Mouse (Mus musculus) layer of hippocampus, adult 9-10 months (tissue): ENCODE measurements around the gene Mrgpre.
A peak's percentile ranks its signal among the peaks of the same experiment; 100 is the strongest.

ENCODE experiments used
- DNase-seq: peaks from one replicate; pipeline ENCODE4 v3.0.0; 2022; ENCODE audit warnings: low spot score

The Mrgpre gene

DNA sequence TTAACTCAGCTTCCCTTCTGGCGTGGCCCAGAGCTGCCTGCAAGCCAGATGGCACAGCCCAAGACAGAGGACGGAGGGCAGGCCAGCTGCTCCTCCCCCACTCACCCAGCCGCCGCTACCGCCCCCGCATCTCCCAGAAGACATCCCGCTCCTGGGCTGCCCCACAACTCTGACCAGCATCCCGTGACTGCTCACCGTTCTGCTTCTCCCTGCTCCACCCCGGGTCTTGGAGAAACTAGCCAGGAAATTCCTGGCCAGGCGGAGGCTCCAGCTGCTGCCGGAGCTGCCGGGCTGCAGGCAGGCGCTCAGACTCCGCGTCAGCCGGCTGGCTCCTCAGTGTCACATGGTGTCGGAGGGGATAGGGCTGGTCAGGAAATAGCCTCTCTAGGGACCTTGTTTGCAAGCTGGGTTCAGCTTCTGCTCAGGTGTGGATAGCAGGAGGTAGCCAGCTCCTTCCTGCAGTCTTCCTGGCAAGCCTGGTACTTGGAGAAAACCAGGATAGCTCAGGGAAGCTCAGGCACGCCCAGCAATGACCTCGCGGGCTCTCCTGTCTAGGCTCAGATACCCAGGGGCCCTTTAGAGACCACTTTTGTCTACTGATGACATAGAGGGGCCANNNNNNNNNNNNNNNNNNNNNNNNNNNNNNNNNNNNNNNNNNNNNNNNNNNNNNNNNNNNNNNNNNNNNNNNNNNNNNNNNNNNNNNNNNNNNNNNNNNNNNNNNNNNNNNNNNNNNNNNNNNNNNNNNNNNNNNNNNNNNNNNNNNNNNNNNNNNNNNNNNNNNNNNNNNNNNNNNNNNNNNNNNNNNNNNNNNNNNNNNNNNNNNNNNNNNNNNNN lies at the start of gene Mrgpre:
Mrgpre (minus strand) TSS at position 505 of the 834 bp plus-strand sequence.
- DNase-seq: peak; percentile 20

DNA sequence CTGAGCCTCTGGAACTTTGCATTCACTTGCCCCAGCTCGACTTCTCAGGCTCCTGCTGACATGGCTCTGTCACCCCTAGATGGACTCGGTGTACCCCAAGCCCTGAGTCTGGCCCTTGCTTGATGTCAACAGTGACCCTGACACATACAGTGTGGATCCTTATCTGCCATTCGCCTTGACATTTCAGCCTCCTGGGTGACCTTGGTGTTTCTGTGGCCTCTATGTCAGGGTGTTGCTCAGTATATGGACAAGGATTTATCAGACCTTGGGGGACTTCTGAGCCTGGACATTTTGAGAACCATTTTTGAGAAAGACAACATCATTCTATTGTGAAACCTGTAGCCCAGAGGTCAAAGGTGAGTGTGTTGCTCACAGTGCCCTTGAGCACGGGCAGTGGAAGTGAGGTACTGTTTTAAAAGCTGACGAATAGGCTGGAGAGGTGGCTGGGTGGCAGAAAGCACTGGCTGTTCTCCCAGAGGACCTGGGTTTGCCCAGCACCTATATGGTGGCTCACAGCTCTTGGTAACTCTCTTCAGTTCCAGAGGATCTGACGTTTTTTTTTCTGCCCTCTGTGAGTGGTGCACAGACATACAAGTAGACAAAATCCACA lies 49.4 kb upstream of the Mrgpre start:
- DNase-seq: no peak

DNA sequence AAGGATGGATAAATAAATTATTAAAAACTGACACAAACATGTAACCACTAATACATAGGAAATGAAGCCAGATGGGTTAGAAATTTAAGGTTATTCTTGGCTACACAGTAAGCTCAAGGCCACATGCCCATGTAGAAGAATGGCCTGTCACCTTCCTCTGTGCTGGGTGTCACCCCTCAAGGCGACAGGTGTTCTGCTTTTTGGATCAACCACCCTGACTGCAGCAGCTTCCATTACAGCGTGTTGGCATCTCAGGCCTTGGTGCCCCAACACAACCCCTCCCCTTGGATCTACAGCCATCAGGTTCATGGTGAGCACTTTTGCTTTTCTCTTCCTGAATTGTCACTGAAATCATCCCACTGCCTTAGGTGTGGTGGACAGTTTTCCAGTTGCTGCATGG lies 48.3 kb upstream of the Mrgpre start:
- no peak for DNase-seq

DNA sequence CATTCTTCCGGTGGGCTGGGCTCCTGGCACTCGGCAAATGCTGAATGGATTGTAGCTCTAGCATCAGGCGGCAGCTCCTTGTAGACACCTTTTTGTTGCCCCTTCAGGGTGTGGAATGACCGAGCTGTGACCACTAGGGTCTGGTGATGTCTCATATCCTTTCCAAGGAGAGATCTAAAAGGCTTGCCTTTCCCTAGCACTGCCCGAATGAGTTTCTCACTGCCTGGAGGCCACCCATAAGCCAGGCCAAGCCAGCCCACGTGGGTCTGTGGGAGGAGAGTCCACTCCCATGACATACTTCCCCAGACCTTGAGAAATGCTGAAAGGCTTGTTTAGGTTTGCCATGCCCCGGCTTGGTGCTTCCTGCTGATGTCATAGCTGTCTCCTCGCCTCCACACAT lies 47.9 kb upstream of the Mrgpre start:
- DNase-seq: no peak

DNA sequence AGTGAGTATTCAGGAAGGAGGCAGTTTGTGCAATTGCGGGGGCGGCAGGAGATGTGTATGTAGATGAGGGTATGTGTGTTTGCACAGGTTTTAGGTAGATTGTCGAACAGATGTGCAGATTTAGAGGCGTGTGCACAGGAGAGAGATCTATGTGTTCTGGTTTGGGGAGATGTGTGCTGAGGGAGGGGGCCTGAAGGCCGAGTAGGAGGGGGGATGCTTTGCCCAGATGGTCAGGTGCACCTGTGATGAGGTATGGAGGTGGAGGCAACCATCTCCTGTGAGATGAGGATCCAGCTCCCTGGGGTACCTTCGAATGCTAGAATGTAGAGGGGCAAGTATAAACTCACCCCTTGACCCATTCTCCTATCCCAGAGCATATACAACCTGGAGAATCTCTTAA lies 46.1 kb upstream of the Mrgpre start:
- no peak for DNase-seq

DNA sequence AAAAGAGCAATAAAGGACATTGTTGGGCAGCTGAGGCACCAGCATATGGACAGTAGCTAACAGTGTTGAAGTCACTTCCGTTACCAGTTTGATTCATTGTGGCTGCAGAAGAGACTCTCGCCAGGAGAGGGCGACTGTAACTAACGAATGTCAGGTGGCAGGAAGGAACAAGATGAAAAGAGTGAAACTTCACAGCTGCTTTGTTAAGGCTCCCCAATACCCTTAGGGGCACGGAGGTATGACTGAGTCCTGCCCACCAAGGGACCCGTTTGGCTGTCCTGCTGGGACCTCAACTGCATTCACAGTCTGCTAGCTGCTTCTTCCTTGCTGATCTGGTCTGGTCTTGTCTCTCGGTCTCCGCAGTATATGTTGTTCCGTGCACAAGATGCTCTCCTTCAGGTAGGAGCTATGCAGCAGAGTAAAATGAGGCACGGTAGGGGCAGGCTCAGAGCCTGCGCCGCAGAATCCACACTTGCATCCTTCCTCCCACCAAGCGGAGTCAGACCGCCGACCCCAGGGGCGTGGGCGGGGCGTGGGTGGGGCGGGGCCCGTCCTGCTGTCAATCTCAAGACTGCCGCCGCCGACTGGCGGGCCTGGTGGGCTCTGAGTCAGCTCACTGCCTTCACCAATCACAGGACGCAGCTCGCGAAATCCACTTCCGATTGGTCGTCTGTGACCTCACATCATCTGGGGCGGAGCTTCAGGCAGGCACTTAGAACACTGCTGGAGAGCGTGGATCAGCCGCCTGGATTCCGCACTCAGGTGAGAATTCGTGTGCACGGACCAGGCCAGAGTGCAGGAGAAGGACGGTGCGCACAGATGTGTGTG lies 45.4 kb upstream of the Mrgpre start:
- DNase-seq: peak; percentile 95

DNA sequence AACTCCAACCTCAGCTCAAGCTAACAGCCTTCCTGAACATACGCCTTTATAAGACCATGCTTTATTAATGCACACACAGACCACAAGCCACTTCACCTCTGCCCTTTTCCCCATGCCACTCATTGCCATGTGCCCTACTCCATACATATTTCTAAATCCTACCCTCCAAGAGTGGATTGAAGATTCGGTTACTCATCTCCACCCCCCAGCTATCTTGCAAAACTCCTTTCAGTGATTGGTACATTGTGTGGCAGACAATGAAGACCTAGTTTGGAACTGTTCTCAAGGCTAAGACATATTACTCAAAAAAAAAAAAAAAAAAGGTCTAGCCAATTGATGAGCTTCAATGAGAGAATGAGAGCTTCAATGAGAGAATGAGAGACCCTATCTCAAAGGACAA lies 42.7 kb upstream of the Mrgpre start:
- DNase-seq: no peak

DNA sequence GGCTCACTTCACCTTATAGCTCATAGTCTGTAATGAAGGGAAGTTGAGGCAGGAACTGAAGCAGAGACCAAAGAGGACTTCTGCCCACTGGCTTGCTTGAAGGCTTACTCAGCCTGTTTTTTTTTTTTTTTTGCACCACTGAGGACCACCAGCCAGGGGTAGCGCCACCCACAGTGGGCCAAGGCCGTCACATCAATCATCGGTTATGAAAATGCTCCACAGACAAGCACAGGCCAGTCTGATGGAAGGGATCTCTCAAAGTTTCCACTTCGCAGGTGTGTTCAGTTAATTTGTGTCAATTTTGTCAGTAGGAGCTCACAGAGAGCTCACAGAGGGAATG lies 38.9 kb upstream of the Mrgpre start:
- no peak for DNase-seq

DNA sequence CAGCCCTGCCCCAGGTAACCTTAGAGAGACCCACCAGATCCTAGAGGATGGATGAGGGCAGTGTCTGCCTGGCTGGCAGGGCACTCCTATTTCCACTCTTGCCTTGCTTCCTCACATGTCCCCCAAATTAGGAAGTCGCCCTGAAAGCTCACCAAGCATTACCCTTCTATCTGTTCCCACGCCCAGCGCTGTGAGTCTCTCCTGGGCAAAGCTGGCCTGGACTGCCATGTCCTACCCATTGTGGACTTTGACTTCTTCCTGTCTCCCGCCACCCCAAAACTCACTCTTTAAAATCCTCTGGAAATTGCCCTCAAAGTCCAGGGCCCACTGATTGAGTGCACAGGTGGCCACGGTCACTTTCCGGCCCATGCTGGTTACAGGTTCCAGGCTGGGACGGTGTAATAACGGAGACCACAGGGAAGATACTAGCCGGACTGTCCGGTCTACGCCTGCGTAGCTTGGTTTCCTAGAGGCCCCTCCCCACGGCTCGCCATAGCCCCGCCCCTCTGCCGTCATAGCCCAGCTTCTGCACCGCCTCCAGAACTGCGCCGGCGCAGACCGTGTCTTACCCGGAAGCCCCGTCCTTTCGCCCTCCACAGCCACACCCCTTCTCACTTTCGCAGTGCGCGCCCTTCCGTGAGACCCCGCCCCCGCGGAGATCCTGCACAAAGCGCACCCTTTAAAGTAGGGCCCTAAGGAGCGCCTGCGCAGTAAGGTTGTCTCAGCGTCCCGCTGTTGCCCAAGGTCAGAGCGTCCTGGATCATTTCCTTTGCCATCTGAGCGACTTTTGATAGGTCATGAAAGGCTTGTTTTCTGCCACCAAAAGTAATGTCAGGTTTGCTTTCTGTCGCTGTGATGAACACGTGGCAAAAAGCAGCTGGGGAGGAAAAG lies 38.3 kb upstream of the Mrgpre start, which contains the start of the genes Nadsyn1 and Dhcr7:
Nadsyn1 (minus strand) TSS at position 475 of the 891 bp plus-strand sequence.
Dhcr7 (plus strand) TSS at position 771 of the 891 bp plus-strand sequence.
- peak; percentile 95 for DNase-seq

DNA sequence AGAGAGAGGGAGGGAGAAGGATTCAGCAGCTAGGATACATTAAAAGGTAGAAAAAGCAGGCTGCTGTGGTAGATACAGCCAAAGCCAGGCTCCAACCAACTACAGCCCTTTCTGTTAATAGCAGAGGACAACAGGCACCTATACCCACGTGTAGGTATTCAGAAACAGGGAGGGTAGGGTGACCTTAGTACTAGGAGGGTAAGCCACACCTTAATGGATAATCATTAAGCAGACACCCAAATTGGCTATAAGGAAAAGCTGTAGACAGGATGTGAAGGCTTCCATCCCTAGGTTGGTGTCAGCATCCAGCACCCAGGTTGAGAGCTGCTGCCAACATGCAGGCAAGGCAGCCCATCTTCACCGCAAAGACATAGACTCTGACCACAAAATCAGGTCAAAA lies 36.9 kb upstream of the Mrgpre start:
- no peak for DNase-seq

DNA sequence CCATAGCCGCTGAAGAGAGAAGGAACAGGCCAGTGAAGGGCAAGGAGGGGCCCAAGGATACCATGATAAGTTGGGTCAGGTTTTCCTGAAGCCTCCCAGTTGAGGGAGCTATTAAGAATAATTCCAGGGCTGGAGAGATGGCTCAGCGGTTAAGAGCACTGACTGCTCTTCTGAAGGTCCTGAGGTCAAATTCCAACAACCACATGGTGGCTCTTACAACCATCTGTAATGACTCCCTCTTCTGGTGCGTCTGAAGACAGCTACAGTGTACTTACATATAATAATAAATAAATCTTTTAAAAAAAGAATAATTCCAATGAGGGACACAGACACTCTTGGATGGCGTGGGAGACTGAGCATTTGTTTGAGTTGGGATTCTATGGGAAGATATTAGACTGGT lies 34.9 kb upstream of the Mrgpre start:
- no peak for DNase-seq

DNA sequence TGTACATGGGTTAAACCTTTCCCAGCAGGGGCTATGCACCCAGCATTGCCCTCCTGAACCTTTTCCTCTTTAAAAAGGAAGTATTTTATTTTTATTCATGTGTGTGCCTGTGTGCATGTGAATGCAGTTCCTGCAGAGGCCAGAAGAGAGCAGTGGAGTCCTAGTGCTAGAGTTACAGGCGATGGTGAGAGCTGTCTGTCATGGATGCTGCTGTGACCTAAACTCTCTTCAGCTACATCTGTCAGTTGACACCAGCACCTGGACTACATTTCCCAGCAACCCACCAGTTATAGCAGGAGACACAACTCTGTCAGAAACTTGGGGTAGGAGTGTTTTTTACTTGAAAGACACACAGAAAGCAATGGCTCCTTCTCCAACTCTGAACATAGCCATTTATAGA lies 24.6 kb upstream of the Mrgpre start:
- no peak for DNase-seq

DNA sequence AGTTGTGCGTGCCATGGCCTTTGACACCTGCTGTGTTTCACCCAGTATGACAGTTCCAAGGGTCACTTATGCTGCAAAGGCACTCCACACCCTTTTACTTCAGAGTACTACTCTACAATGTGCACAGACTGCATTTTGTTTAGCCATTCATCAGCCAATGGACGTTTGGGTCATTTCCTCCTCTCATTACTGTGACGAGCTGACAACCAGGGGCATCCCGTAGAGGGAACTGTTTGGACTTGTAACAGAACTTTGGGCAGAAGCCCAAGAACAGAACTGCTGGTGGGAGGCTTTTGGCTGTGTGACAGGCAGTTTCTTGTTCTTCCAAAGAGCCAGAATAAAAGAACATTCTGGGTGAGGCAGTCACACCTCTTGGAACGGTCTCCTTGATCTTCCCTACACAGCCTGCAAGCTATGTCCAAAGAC lies 20.9 kb upstream of the Mrgpre start:
- peak; percentile 30 for DNase-seq

DNA sequence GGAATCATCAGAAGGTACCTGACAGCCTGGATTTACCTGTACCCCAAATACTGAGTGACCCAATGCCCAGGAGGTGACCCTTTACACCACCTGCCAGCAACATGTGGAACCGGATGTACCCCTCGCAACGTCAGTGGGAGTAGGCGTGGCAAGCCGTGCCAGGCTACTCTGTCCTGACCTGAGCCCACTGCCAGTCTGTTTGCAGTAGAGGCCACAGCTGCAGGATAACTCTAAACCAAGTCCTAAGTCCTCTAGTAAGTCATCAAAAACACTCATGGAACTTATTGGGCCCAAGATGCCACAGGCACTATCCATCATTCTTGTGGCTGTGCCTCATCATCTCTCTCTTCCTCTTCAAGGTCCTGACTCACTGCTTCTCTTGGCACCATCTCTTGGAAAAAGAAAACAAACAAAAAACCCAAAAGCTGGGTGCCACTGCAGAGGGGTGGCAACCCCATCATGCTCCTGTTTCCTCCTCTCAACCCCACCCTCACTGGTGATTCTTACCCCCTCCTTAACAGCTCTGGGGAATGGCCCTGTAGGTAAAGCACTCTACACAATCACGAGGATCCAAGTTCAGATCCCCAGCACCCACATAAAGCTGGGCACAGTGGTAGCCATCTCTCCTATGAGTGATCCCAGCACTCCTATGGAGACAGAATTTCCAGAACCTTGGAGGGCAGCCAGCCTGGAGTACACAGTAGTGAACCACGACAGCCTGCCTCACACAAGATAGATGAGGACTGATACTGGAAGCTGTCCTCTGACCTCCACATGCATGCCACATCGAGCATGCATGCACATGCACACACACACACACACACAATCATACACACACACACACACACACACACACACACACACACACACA lies 17.1 kb upstream of the Mrgpre start:
- no peak for DNase-seq

DNA sequence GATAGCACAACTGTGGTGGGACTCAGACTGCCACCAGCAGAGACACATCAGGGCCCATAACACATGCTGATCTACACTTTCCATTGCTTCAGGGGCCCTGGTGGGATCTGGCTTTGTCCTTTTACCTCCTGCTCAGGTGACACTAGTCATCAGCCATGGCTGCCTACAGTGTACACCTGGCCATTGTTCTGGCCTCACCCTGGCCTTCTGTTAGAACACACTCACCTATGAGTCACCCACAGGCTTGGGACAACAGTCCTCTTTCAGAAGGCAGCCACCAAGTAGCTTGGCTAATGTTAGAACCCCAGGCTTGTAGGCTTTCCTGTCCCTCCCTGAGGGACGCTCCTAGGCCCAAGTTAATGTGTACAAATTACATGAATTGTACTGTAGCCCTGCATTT lies 16.5 kb upstream of the Mrgpre start:
- DNase-seq: no peak

DNA sequence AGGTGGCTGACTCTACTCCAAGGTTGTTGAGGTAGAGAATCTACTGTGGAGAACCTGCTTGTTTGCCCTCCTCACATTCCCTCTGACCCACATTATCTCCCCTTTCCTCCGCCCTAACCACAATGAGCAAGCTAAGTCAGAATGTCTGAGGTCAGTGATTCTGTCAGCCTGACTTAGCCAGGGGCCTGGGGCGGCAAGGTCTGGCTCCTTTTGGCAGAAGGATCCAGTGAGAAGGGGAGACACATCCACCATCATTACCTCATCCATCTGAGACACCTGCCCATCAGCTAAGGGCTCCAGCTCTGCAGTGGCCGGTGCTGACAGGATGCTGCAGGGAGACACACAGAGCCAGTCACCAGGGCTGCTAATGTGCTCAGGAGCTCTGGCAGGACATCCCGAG lies 14.5 kb upstream of the Mrgpre start:
- no peak for DNase-seq

DNA sequence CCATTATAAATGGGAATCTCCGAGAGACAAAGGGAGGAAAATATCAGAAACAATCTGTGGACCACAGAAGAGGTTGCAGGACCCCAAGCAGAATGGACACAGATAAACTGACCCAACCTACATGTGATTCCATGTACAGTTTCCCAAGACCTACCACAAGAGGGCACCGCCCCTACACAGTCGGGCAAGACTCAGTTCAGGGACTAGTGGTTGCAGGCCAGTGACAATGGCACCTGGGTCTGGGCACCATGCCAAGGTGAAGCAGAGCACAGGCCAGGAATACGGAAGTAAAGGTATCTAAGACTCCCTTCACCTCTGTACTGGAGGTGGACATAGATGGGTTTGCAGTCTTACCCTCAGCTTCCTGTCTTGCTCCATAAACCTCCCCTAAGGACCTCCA lies 8.8 kb upstream of the Mrgpre start:
- DNase-seq: no peak

DNA sequence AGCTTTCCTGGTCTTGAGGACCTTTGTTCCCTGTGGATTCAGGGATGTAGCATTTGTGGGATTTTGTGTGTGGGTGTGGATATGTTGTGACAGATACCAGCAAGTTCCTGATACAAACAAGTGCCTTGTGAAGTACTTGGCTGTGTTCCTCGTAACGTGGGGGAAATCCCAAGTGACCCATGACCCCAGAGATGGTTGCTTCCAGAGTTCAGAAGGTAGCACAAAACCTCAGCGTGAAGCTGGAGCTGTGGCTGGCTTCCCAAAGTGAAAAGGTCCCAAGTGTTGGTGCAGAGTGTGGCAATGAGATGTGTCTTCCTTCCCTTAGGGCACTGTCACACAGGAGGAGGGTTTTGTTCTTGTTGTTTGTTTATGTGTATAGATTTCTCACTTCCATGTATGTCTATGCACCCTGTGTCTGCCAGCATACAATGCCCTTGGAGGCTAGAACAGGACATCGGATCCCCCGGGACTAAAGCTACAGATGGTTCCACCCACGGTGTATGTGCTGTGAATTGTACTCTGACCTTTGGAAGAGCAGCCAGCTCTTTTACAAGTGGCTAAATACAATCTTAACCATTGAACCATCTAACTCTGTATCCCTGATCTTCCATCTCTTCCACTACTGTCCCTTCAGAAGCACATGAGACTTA lies 8.2 kb upstream of the Mrgpre start:
- no peak for DNase-seq

DNA sequence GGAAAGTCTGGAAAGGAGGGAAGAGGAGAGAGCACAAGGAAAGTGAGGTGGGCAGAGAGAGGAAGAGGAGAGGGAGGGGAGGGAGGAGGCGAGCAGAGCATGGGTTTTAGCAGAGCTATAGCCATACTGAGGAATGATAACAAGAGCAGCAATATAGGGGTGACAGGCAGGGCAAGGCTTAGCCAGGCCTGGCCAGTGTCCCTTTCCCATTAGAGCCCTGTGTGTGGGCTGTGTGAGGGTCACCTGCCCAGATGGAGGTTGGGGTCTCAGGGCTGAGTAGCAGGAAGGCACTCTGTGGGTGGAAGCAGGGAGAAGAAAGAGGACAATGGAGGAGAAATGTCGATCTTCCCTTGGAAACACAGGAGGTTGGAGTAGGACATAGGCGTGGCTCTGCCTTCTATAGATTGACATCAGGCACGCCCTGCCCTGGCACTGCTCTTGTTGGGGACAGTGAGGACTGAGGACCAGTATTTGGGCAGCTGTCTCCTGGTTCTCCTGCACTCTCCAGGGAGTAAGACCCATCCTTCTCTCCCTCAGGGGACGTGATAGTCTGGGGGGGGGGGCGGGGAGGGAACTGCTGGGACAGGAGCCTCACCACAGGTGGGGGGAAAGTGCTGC lies 813 bp downstream of the Mrgpre start:
- DNase-seq: no peak

DNA sequence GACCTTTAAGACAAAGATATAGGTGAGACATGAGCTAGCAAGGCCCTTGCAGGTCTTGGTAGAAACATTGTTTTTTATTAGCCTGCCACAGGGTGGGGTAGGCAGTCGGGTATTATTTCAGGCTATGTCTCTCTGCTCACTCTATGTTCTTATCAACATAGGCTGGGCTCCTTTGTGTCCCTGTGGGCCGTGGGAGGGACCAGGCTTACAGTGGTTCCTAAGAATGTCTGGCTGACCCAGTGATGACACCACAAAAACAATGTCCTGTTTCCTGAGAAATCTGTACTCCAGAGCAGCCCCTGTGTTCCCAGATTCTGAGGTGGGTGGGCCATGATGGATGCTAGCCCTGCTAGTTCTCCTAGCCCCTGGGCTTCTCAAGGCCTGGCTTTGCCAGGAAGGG lies 6.9 kb downstream of the Mrgpre start:
- no peak for DNase-seq
